23 mouse cellular contexts compared by ENCODE assay signal in genomic region chr1:43880396-43880795, GRCm38 (mm10). TPM values are rescaled to one million over a fixed set of nuclear protein-coding genes. Genes with fewer than 3 reads are reported as not detected.
DNase-seq lines count a peak whose midpoint lies in the region; ATAC-seq and TF ChIP-seq lines count a peak whose summit lies in the region.
"Had no signal": no experiment of that assay in that cellular context is flagged by ENCODE, and none has a peak within 500 bp of the region (broad histone marks: within the 10 kb centered on the region; RNA-seq: fewer than 3 reads in every experiment).

No protein-coding gene starts in this region.

- no peak overlapping the region for H3K9ac ChIP-seq in intestine, postnatal 0 days (ENCODE audit: low read depth, low read length)
- H3K9ac ChIP-seq: heart, embryonic 12.5 days; limb, embryonic 12.5 days; liver, postnatal 0 days; neural tube, embryonic 13.5 days had no signal

- no peaks in the 10 kb centered on the region for H3K36me3 ChIP-seq in heart, embryonic 10.5 days
- no peaks in the 10 kb centered on the region for H3K36me3 ChIP-seq in intestine, postnatal 0 days (ENCODE audit: control insufficient read depth, insufficient read depth)
- H3K36me3 ChIP-seq: embryonic facial prominence, embryonic 10.5 days; heart, embryonic 12.5 days; limb, embryonic 12.5 days; neural tube, embryonic 13.5 days had no signal

- H3K27ac ChIP-seq in heart, embryonic 10.5 days, result no peak overlapping the region
- no peak overlapping the region for H3K27ac ChIP-seq in intestine, postnatal 0 days (ENCODE audit: low read depth, low read length)
- H3K27ac ChIP-seq: embryonic facial prominence, embryonic 10.5 days; limb, embryonic 12.5 days; neural tube, embryonic 13.5 days had no signal

- H3K4me3 ChIP-seq in heart, embryonic 10.5 days, result no peak overlapping the region
- no peak overlapping the region for H3K4me3 ChIP-seq in intestine, postnatal 0 days (ENCODE audit: low read depth, low read length)
- H3K4me3 ChIP-seq: embryonic facial prominence, embryonic 10.5 days; heart, embryonic 12.5 days; limb, embryonic 12.5 days; neural tube, embryonic 13.5 days had no signal

- DNase-seq in spleen, postnatal 36 days (ENCODE audit: low spot score in 2 of 2), result peak; percentile 14 to 56
- no peak for DNase-seq in spleen, postnatal 10 days (ENCODE audit: low spot score in 2 of 2)
- peak; percentile 70 for DNase-seq in induced T-regulatory cell, adult 2 months (ENCODE audit: low read depth)
- peak; percentile 76 for DNase-seq in thymus, postnatal 0 days (ENCODE audit: low spot score)
- DNase-seq in frontal cortex, postnatal 25 days (ENCODE audit: low spot score in 2 of 2), result no peak
- no peak for DNase-seq in heart, embryonic 10.5 days (ENCODE audit: low spot score)
- DNase-seq: cerebellum, adult 11-12 months; cerebellum, postnatal 10 days; gastrocnemius, postnatal 14 days; heart, adult 11 months; heart, postnatal 10 days; kidney, adult 8-10 months; kidney, postnatal 10 days; liver, postnatal 0 days; lung, postnatal 10 days; midbrain, embryonic 14.5 days had no signal

- H3K4me1 ChIP-seq in heart, embryonic 10.5 days, result 0 out of 2 replicates have a peak, but pooled peaks cover 2% of the 10 kb centered on the region
- no peaks in the 10 kb centered on the region for H3K4me1 ChIP-seq in intestine, postnatal 0 days (replicated peaks; ENCODE audit: control insufficient read depth, insufficient read depth, low read length)
- H3K4me1 ChIP-seq: limb, embryonic 12.5 days; neural tube, embryonic 13.5 days had no signal

- 76% methylated on average over 3 of the region's 3 CpGs for WGBS in heart, embryonic 10.5 days
- WGBS in intestine, postnatal 0 days, result 75% methylated on average over 3 of the region's 3 CpGs

- H3K9me3 ChIP-seq in heart, embryonic 10.5 days, result no peaks in the 10 kb centered on the region
- no peaks in the 10 kb centered on the region for H3K9me3 ChIP-seq in intestine, postnatal 0 days (ENCODE audit: control insufficient read depth)
- H3K9me3 ChIP-seq: embryonic facial prominence, embryonic 10.5 days; heart, embryonic 12.5 days; limb, embryonic 12.5 days; neural tube, embryonic 13.5 days had no signal

- no peak for TF ChIP-seq CTCF in intestine, postnatal 0 days (IDR thresholded peaks at IDR 0.05; ENCODE audit: low read depth)

- H3K4me2 ChIP-seq in intestine, postnatal 0 days (replicated peaks; ENCODE audit: low read depth), result no peak overlapping the region
- H3K4me2 ChIP-seq: heart, embryonic 12.5 days; limb, embryonic 12.5 days; liver, embryonic 11.5 days; neural tube, embryonic 13.5 days had no signal

- ATAC-seq in intestine, postnatal 0 days, result no peak
- ATAC-seq: forebrain, embryonic 16.5 days; liver, postnatal 0 days had no signal

- H3K27me3 ChIP-seq in heart, embryonic 10.5 days (ENCODE audit: insufficient read depth, poor library complexity, severe bottlenecking), result no peaks in the 10 kb centered on the region
- no peaks in the 10 kb centered on the region for H3K27me3 ChIP-seq in intestine, postnatal 0 days (replicated peaks; ENCODE audit: control insufficient read depth, insufficient read depth, low read length)
- H3K27me3 ChIP-seq: heart, embryonic 12.5 days; limb, embryonic 12.5 days; neural tube, embryonic 13.5 days had no signal

RNA-seq across cellular contexts. Expression of gene Uxs1, which starts 52.8 kb away (rescaled TPM):
- 23.5 and 25.3 TPM in 2 replicates for polyA plus RNA-seq in thymus, postnatal 0 days (2015; fragmentation: Nextera tagmentation; extraction: Ambion mirVana)
- polyA plus RNA-seq in heart, embryonic 10.5 days (2016; fragmentation: Nextera tagmentation; extraction: Ambion mirVana), result 15.6 and 17.2 TPM in 2 replicates
- 20.5 and 21.6 TPM in 2 replicates for polyA plus RNA-seq in intestine, postnatal 0 days (2015; fragmentation: Nextera tagmentation; extraction: Ambion mirVana)

RNA-seq across cellular contexts. Expression of gene Tpp2, which starts 53.1 kb away (rescaled TPM):
- 55.2 and 55.3 TPM in 2 replicates for polyA plus RNA-seq in thymus, postnatal 0 days (2015; fragmentation: Nextera tagmentation; extraction: Ambion mirVana)
- polyA plus RNA-seq in heart, embryonic 10.5 days (2016; fragmentation: Nextera tagmentation; extraction: Ambion mirVana), result 57.6 and 63.8 TPM in 2 replicates
- 18.8 and 20.5 TPM in 2 replicates for polyA plus RNA-seq in intestine, postnatal 0 days (2015; fragmentation: Nextera tagmentation; extraction: Ambion mirVana)

Comparison
In these comparisons a context has a peak if more than half of its experiments do, and no peak if none do; other contexts are left out.
1. DNase-seq: peak in spleen, postnatal 36 days (2 of 2), induced T-regulatory cell, adult 2 months (single experiment) and thymus, postnatal 0 days (single experiment); none in spleen, postnatal 10 days (0 of 2), frontal cortex, postnatal 25 days (0 of 2) and heart, embryonic 10.5 days (single experiment).